Mouse (Mus musculus) thymus, adult 2 months (tissue): ENCODE results near the gene 4930519P11Rik. TPM values are rescaled to one million over a fixed set of nuclear protein-coding genes. Genes with fewer than 3 reads are reported as not detected.

Experiments
- DNase-seq: peaks from one replicate; pipeline ENCODE4 v3.0.0; 2021
- H3K27ac ChIP-seq: fragments of 200-500 bp; 2 replicates; pipeline ENCODE4 v1.5.1; 2012; ENCODE audit warnings: low read length, control low read depth; ENCODE audit not compliant: control insufficient read depth, insufficient read depth
- H3K27me3 ChIP-seq: fragments of 200-500 bp; 2 replicates; pipeline ENCODE4 v1.6.1; 2012; ENCODE audit warnings: mild to moderate bottlenecking, low read length, moderate library complexity, mixed read lengths; ENCODE audit not compliant: control insufficient read depth, insufficient read depth
- H3K36me3 ChIP-seq: fragments of 200-500 bp; 2 replicates; pipeline ENCODE4 v1.6.1; 2012; ENCODE audit warnings: mild to moderate bottlenecking, low read length, moderate library complexity; ENCODE audit not compliant: control insufficient read depth, insufficient read depth
- H3K4me1 ChIP-seq: fragments of 200-500 bp; replicated peaks from 2 replicates; pipeline ENCODE4 v1.6.1; 2012; ENCODE audit warnings: low read length; ENCODE audit not compliant: control insufficient read depth, insufficient read depth
- H3K4me3 ChIP-seq: fragments of 200-500 bp; 2 replicates; pipeline ENCODE4 v1.5.1; 2012; ENCODE audit warnings: mild to moderate bottlenecking, low read length, control low read depth, moderate library complexity; ENCODE audit not compliant: control insufficient read depth, insufficient read depth
- CTCF ChIP-seq: fragments of 200-500 bp; IDR thresholded peaks from 2 replicates; pipeline ENCODE4 v1.5.1; 2012; ENCODE audit warnings: mild to moderate bottlenecking, control low read depth, low read length, moderate library complexity, borderline replicate concordance; ENCODE audit not compliant: control insufficient read depth, poor library complexity, insufficient read depth; ENCODE audit errors: extremely low read depth
- POLR2A ChIP-seq: fragments of 200-500 bp; IDR thresholded peaks from 2 replicates; pipeline ENCODE4 v1.6.1; 2012; ENCODE audit warnings: mild to moderate bottlenecking, low read length, control low read depth, moderate library complexity; ENCODE audit not compliant: control insufficient read depth, poor library complexity, insufficient read depth; ENCODE audit errors: extremely low read depth
- WGBS: fragments of 180-500 bp; shearing (Covaris S2); methylation state at CpG from one replicate; pipeline ENCODE4 v1.1.7; 2018; 5-methylcytosine and 5-hydroxymethylcytosine counted together
- polyA plus RNA-seq: library from polyadenylated mRNA; depleted of rRNA; stranded (reverse); fragments of >200 nt; gene quantifications from 2 replicates; pipeline ENCODE4 v1.2.3, GENCODE M21; 2012; rRNA removed

The 4930519P11Rik gene
- polyA plus RNA-seq, 1 experiment, result 1.5 TPM

GRCm38 (mm10) chr2:154563612-154564170, 49.5 kb downstream of the 4930519P11Rik start:
- Histone ChIP-seq H3K4me3 (no peak overlapping the region), H3K4me1 (peaks cover 18% of the 10 kb centered on the region), H3K27ac (no peak overlapping the region), H3K27me3 (no peaks in the 10 kb centered on the region), H3K36me3 (no peaks in the 10 kb centered on the region)
- no peak for DNase-seq
- no peak for TF ChIP-seq CTCF
- TF ChIP-seq POLR2A, result no peak
- WGBS, result 93% methylated on average over 22 of the region's 22 CpGs

Other genes starting within 250 kb of the 4930519P11Rik start
- gene Cdk5rap1, start 240.4 kb downstream of the 4930519P11Rik start, polyA plus RNA-seq, result 14.2 and 16.3 TPM in 2 replicates
- 5.8 and 9.6 TPM in 2 replicates for gene Snta1, start 205.3 kb downstream of the 4930519P11Rik start, polyA plus RNA-seq
- gene Cbfa2t2, start 177.0 kb downstream of the 4930519P11Rik start, polyA plus RNA-seq, result 27.6 and 30.1 TPM in 2 replicates
- gene 1700003F12Rik, start 66.4 kb downstream of the 4930519P11Rik start, polyA plus RNA-seq, result 2.0 and 3.3 TPM in 2 replicates
- 0.11 and 0.47 TPM in 2 replicates for gene Actl10, start 61.7 kb downstream of the 4930519P11Rik start, polyA plus RNA-seq
- 14.8 and 15.7 TPM in 2 replicates for gene Necab3, start 54.5 kb downstream of the 4930519P11Rik start, polyA plus RNA-seq
- gene E2f1, start 43.5 kb downstream of the 4930519P11Rik start, polyA plus RNA-seq, result 34.0 and 50.3 TPM in 2 replicates
- 70.7 and 71.7 TPM in 2 replicates for gene Pxmp4, start 9.7 kb downstream of the 4930519P11Rik start, polyA plus RNA-seq
- gene Zfp341, start 140 bp downstream of the 4930519P11Rik start, polyA plus RNA-seq, result 10.6 and 10.8 TPM in 2 replicates
- 81.3 and 83.8 TPM in 2 replicates for gene Chmp4b, start 38.3 kb upstream of the 4930519P11Rik start, polyA plus RNA-seq
- gene Gm14214, start 156.6 kb upstream of the 4930519P11Rik start, polyA plus RNA-seq, result not detected in 2 replicates
- gene Raly, start 177.7 kb upstream of the 4930519P11Rik start, polyA plus RNA-seq, result 437 and 554 TPM in 2 replicates
- 4.7 and 5.0 TPM in 2 replicates for gene a, start 178.0 kb upstream of the 4930519P11Rik start, polyA plus RNA-seq